Mouse (Mus musculus) stomach, embryonic 14.5 days (tissue): ENCODE data around the gene Tmub1. TPM values are rescaled to one million over a fixed set of nuclear protein-coding genes. Genes with fewer than 3 reads are reported as not detected.
"Not testable (repeated sequence)": the region's sequence is repeated elsewhere in the genome, so short reads cannot be mapped to it uniquely, and the experiment has no call there.

ENCODE experiments used
- ATAC-seq: fragments of 200-750 bp; cut with Nextera tagmentation; 2 replicates; pipeline ENCODE4 v1.8.0; 2017; ENCODE audit warnings: low read depth, moderate TSS enrichment; ENCODE audit not compliant: insufficient number of reproducible peaks, insufficient read depth, low FRiP score
- H3K27ac ChIP-seq: fragments of 300-500 bp; sonication (generic); 2 replicates; pipeline ENCODE4 v1.5.1; 2014; ENCODE audit warnings: mild to moderate bottlenecking, low read length, moderate library complexity, mixed read lengths
- H3K27me3 ChIP-seq: fragments of 300-500 bp; sonication (generic); 2 replicates; pipeline ENCODE4 v1.6.1; 2014; ENCODE audit warnings: low read length, control low read depth, mixed read lengths; ENCODE audit not compliant: control insufficient read depth, insufficient read depth
- H3K36me3 ChIP-seq: fragments of 300-500 bp; sonication (generic); 2 replicates; pipeline ENCODE4 v1.6.1; 2014; ENCODE audit warnings: mild to moderate bottlenecking, control low read depth, low read length, moderate library complexity, mixed read lengths; ENCODE audit not compliant: control insufficient read depth, insufficient read depth
- H3K4me1 ChIP-seq: fragments of 300-500 bp; sonication (generic); 2 replicates; pipeline ENCODE4 v1.6.1; 2014; ENCODE audit warnings: low read length, control low read depth, mixed read lengths; ENCODE audit not compliant: control insufficient read depth, insufficient read depth
- H3K4me2 ChIP-seq: fragments of 300-500 bp; sonication (generic); replicated peaks from 2 replicates; pipeline ENCODE4 v1.6.1; 2014; ENCODE audit warnings: low read depth, low read length, control low read depth
- H3K4me3 ChIP-seq: fragments of 300-500 bp; sonication (generic); 2 replicates; pipeline ENCODE4 v1.5.1; 2014; ENCODE audit warnings: low read depth, low read length, control low read depth
- H3K9ac ChIP-seq: fragments of 300-500 bp; sonication (generic); replicated peaks from 2 replicates; pipeline ENCODE4 v1.6.1; 2014; ENCODE audit warnings: low read depth, mild to moderate bottlenecking, control low read depth, low read length, moderate library complexity, mixed read lengths
- H3K9me3 ChIP-seq: fragments of 300-500 bp; sonication (generic); 2 replicates; pipeline ENCODE4 v1.6.1; 2016; ENCODE audit warnings: low read depth, low read length, control low read depth; ENCODE audit not compliant: control insufficient read depth
- whole genome bisulfite sequencing: fragments of 180-500 bp; shearing (Covaris S2); extraction: QIAGEN DNeasy Blood & Tissue Kit; methylation state at CpG from one replicate; pipeline ENCODE4 v1.1.7; 2014; 5-methylcytosine and 5-hydroxymethylcytosine counted together
- polyA plus RNA-seq: library from polyadenylated mRNA; unstranded; fragments of >200 nt; fragmentation: Nextera tagmentation; extraction: Ambion mirVana; gene quantifications from 2 replicates; pipeline ENCODE4 v1.2.1, GENCODE M21; 2014

Gene Tmub1
- polyA plus RNA-seq, 1 experiment from 2014 or later, result 27.6 TPM

- H3K4me1 ChIP-seq, result no peaks in the 10 kb centered on the region
- no peak overlapping the region for H3K9ac ChIP-seq
- H3K4me2 ChIP-seq, result no peak overlapping the region
- peaks cover 13% of the 10 kb centered on the region; the same call in 1 of the 2 replicates for H3K36me3 ChIP-seq
- no peak overlapping the region for H3K4me3 ChIP-seq
- no peaks in the 10 kb centered on the region for H3K9me3 ChIP-seq
- no peak for ATAC-seq
- H3K27ac ChIP-seq, result no peak overlapping the region
- H3K27me3 ChIP-seq, result no peaks in the 10 kb centered on the region
- 92% methylated on average over 11 of the region's 11 CpGs for WGBS
Measured at GRCm38 (mm10) chr5:24400362-24400761, 47.3 kb downstream of the Tmub1 start.

GRCm38 (mm10) chr5:24399686-24400085 lies 48.0 kb downstream of the Tmub1 start:
- no peak for ATAC-seq
- H3K36me3 ChIP-seq, result peaks cover 13% of the 10 kb centered on the region; the same call in 1 of the 2 replicates
- WGBS, result 90% methylated on average over 10 of the region's 10 CpGs

GRCm38 (mm10) chr5:24396254-24396653 lies 51.4 kb downstream of the Tmub1 start:
- not testable (repeated sequence) for H3K27me3 ChIP-seq, H3K9ac ChIP-seq, H3K9me3 ChIP-seq, H3K4me1 ChIP-seq, H3K27ac ChIP-seq, H3K36me3 ChIP-seq, H3K4me2 ChIP-seq, ATAC-seq, H3K4me3 ChIP-seq
- WGBS, result 88% methylated on average over 6 of the region's 6 CpGs

More at GRCm38 (mm10) chr5:24399686-24400085, 48.0 kb downstream of the Tmub1 start:
- Histone ChIP-seq H3K4me3 (no peak overlapping the region), H3K27me3 (no peaks in the 10 kb centered on the region), H3K9ac (no peak overlapping the region), H3K27ac (no peak overlapping the region), H3K9me3 (no peaks in the 10 kb centered on the region), H3K4me2 (no peak overlapping the region), H3K4me1 (peaks cover 3% of the 10 kb centered on the region; the same call in 1 of the 2 replicates)

Other genes starting within 250 kb of the Tmub1 start
- gene Kcnh2, start 96.2 kb downstream of the Tmub1 start, polyA plus RNA-seq, result 8.9 and 9.8 TPM in 2 replicates
- gene Nos3, start 83.0 kb downstream of the Tmub1 start, polyA plus RNA-seq, result 4.6 and 4.9 TPM in 2 replicates
- 0.57 and 0.68 TPM in 2 replicates for gene Atg9b, start 55.7 kb downstream of the Tmub1 start, polyA plus RNA-seq
- 46.2 and 52.5 TPM in 2 replicates for gene Abcb8, start 54.2 kb downstream of the Tmub1 start, polyA plus RNA-seq
- gene Asic3, start 34.5 kb downstream of the Tmub1 start, polyA plus RNA-seq, result 0.26 TPM in 1 of 2 replicates, not detected in the other
- 46.4 and 47.7 TPM in 2 replicates for gene Cdk5, start 24.3 kb downstream of the Tmub1 start, polyA plus RNA-seq
- 30.6 and 32.2 TPM in 2 replicates for gene Slc4a2, start 24.0 kb downstream of the Tmub1 start, polyA plus RNA-seq
- gene Fastk, start 2.6 kb downstream of the Tmub1 start, polyA plus RNA-seq, result 98.5 and 102 TPM in 2 replicates
- 25.3 and 25.6 TPM in 2 replicates for gene Agap3, start 4.3 kb upstream of the Tmub1 start, polyA plus RNA-seq
- gene Gbx1, start 79.3 kb upstream of the Tmub1 start, polyA plus RNA-seq, result not detected in 2 replicates
- 0.22 and 0.34 TPM in 2 replicates for gene Asb10, start 93.1 kb upstream of the Tmub1 start, polyA plus RNA-seq
- 0.10 TPM in 2 replicates for gene 4931409K22Rik, start 109.0 kb upstream of the Tmub1 start, polyA plus RNA-seq
- 79.5 and 89.2 TPM in 2 replicates for gene Abcf2, start 129.6 kb upstream of the Tmub1 start, polyA plus RNA-seq
- 11.3 and 13.4 TPM in 2 replicates for gene Chpf2, start 138.9 kb upstream of the Tmub1 start, polyA plus RNA-seq
- 35.6 and 36.2 TPM in 2 replicates for gene Smarcd3, start 176.6 kb upstream of the Tmub1 start, polyA plus RNA-seq
- 33.5 and 36.0 TPM in 2 replicates for gene Nub1, start 237.7 kb upstream of the Tmub1 start, polyA plus RNA-seq